Mouse (Mus musculus) midbrain, embryonic 14.5 days (tissue): ENCODE measurements around the gene Commd1. TPM values are rescaled to one million over a fixed set of nuclear protein-coding genes. Genes with fewer than 3 reads are reported as not detected.

Source experiments
- ATAC-seq: fragments of 200-750 bp; cut with Nextera tagmentation; 2 replicates; pipeline ENCODE4 v1.8.0; 2017; ENCODE audit warnings: moderate number of reproducible peaks, moderate library complexity; ENCODE audit not compliant: low FRiP score, low TSS enrichment
- DNase-seq: peaks from one replicate; pipeline ENCODE4 v3.0.0-alpha.2; 2015
- H3K27ac ChIP-seq: fragments of 300-500 bp; sonication (generic); replicated peaks from 2 replicates; pipeline ENCODE4 v1.5.1; 2014; ENCODE audit warnings: mild to moderate bottlenecking, low read depth, low read length, moderate library complexity
- H3K27me3 ChIP-seq: fragments of 300-500 bp; sonication (generic); 2 replicates; pipeline ENCODE4 v1.6.1; 2014; ENCODE audit warnings: low read length, control low read depth, mixed read lengths; ENCODE audit not compliant: control insufficient read depth, insufficient read depth
- H3K36me3 ChIP-seq: fragments of 300-500 bp; sonication (generic); 2 replicates; pipeline ENCODE4 v1.6.1; 2014; ENCODE audit warnings: low read length, control low read depth; ENCODE audit not compliant: control insufficient read depth, insufficient read depth
- H3K4me1 ChIP-seq: fragments of 300-500 bp; sonication (generic); 2 replicates; pipeline ENCODE4 v1.6.1; 2014; ENCODE audit warnings: mild to moderate bottlenecking, antibody characterized with exemption, low read length, control low read depth; ENCODE audit not compliant: control insufficient read depth, insufficient read depth
- H3K4me2 ChIP-seq: fragments of 300-500 bp; sonication (generic); 2 replicates; pipeline ENCODE4 v1.6.1; 2014; ENCODE audit warnings: mild to moderate bottlenecking, low read length, moderate library complexity
- H3K4me3 ChIP-seq: fragments of 300-500 bp; sonication (generic); replicated peaks from 2 replicates; pipeline ENCODE4 v1.5.1; 2014; ENCODE audit warnings: low read depth, low read length
- H3K9ac ChIP-seq: fragments of 300-500 bp; sonication (generic); replicated peaks from 2 replicates; pipeline ENCODE4 v1.6.1; 2014; ENCODE audit warnings: mild to moderate bottlenecking, low read length, moderate library complexity
- H3K9me3 ChIP-seq: fragments of 300-500 bp; sonication (generic); 2 replicates; pipeline ENCODE4 v1.6.1; 2016; ENCODE audit warnings: low read length, control low read depth, mixed read lengths; ENCODE audit not compliant: control insufficient read depth
- WGBS: fragments of 180-500 bp; shearing (Covaris S2); extraction: QIAGEN DNeasy Blood & Tissue Kit; methylation state at CpG from one replicate; pipeline ENCODE4 v1.1.7; 2014; 5-methylcytosine and 5-hydroxymethylcytosine counted together
- polyA plus RNA-seq: library from polyadenylated mRNA; unstranded; fragments of >200 nt; fragmentation: Nextera tagmentation; extraction: Ambion mirVana; gene quantifications from 2 replicates; pipeline ENCODE4 v1.2.1, GENCODE M21; 2014

Commd1 gene
- polyA plus RNA-seq, 1 experiment from 2014 or later, result 270 TPM

DNA sequence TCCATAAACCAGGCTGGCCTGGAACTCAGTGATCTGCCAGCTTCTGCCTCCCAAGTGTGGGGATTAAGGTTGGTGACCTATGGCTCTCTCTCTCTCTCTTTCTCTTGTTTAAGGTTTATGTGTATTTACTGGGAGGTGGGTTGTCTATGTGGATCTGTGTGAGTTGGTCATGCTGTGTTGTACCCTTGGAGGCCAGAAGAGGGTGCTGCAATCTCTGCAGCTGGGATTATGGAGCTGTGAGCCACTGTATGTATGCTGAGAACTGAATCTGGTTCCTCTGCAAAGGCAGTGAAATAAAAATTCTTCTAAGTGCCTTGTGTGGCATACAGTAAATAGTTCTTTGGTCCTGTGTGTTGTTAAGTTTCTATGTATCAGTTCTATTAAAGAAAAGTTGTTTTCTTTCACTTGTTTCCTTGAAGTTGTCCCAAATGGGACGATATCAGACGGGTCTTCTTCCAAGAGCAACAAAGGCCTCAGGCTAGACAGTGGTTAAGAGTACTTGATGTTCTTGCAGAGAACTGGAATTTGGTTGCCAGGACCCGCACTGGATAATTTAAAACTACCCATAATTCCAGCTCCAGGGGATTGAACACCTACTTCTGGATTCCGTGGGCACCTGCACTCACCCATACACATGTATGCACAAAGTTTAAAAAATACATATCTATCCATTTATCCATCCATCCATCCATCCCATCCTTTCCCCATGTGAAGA, 31.6 kb upstream of the Commd1 start:
- DNase-seq (no peak), ATAC-seq (no peak)
- Histone ChIP-seq H3K4me2 (no peak overlapping the region), H3K27ac (no peak overlapping the region), H3K9me3 (no peaks in the 10 kb centered on the region), H3K4me3 (no peak overlapping the region), H3K27me3 (no peaks in the 10 kb centered on the region), H3K4me1 (no peaks in the 10 kb centered on the region; the same call in 1 of the 2 replicates), H3K36me3 (no peaks in the 10 kb centered on the region), H3K9ac (no peak overlapping the region)
- WGBS, result 80% methylated on average over 4 of the region's 4 CpGs

- Histone ChIP-seq H3K9ac (no peak overlapping the region), H3K4me2 (no peak overlapping the region), H3K4me1 (no peaks in the 10 kb centered on the region; the same call in 1 of the 2 replicates), H3K9me3 (no peaks in the 10 kb centered on the region), H3K4me3 (no peak overlapping the region), H3K27me3 (no peaks in the 10 kb centered on the region), H3K27ac (no peak overlapping the region), H3K36me3 (no peaks in the 10 kb centered on the region)
- DNase-seq (no peak), ATAC-seq (no peak)
- WGBS, result 92% methylated on average over 1 of the region's 1 CpGs
Measured at GRCm38 (mm10) chr11:23013096-23013495, 30.9 kb upstream of the Commd1 start.

DNA sequence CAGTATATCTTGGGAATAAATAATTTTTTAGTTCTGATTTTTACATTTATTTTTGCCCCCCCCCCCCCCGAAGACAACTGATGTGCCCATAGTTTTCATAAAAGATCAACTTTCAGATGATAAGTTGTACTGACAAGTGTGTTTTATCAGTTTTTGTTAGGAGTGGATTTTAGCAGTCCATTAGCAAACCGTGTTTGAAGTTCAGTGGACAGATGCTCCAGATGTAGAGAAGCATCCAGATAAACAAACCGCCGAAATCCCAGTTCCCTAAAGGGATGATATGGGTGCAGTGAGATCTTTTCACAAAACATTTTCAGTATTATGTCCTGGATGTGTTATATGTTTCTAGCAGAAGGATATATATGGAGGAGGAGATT, 26.6 kb upstream of the Commd1 start:
- peak overlapping the region; percentile 47 for H3K4me3 ChIP-seq
- peaks cover 7% of the 10 kb centered on the region for H3K4me1 ChIP-seq
- 36% methylated on average over 4 of the region's 4 CpGs for WGBS
- peak overlapping the region; percentile 68 for H3K4me2 ChIP-seq
- H3K27me3 ChIP-seq, result no peaks in the 10 kb centered on the region
- H3K27ac ChIP-seq, result peak overlapping the region; percentile 96; the same call in 1 of the 2 replicates
- no peak for ATAC-seq
- peak overlapping the region; percentile 61 for H3K9ac ChIP-seq
- H3K36me3 ChIP-seq, result peaks cover 20% of the 10 kb centered on the region
- no peaks in the 10 kb centered on the region for H3K9me3 ChIP-seq
- DNase-seq, result peak; percentile 19

GRCm38 (mm10) chr11:23008181-23008823, 26.1 kb upstream of the Commd1 start:
- no peaks in the 10 kb centered on the region for H3K27me3 ChIP-seq
- H3K4me3 ChIP-seq, result peak overlapping the region; percentile 47
- peak overlapping the region; percentile 96 for H3K27ac ChIP-seq
- ATAC-seq, result peak; percentile 95
- WGBS, result under 1% methylated on average over 40 of the region's 40 CpGs
- DNase-seq, result peak; percentile 95
- H3K36me3 ChIP-seq, result peaks cover 25% of the 10 kb centered on the region
- peak overlapping the region; percentile 68 for H3K4me2 ChIP-seq
- peak overlapping the region; percentile 61 for H3K9ac ChIP-seq
- H3K9me3 ChIP-seq, result no peaks in the 10 kb centered on the region
- H3K4me1 ChIP-seq, result peaks cover 7% of the 10 kb centered on the region

DNA sequence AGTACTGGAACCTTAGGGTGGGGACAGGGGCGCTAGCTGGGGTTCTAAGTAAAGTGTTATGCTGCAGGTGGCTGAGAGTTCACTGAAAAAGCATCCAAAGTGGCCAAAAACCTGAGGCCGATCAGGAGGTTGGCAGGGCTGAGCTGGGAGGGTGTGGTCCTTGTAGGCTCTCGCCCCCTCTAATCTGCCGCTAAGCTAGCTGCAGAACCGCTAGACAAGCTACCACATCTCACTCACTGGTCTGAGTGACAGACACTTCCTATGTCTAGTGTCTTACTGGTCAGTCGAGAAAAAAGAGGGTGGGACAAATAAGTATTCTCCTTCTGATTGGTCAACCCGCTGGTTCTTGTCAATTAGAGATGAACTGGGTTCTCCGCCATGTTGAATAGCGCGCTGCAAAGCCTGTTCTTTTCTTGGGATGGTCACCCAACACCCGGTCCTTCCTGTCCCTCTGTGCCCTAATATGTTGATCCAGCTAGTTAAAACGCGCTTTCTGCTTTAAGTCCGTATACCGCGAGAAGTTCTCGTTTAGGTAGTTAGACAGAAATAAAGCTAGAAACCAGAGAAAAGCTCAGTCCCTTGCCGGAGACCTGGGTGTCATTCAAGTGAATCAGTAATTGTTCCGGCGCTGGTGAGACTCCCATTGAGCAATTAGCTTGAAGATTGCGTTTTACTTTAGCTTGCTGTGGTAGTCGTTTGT, 25.4 kb upstream of the Commd1 start, which contains the start of gene Fam161a:
Fam161a (plus strand) TSS at position 51 of the 700 bp plus-strand sequence.
- ATAC-seq (peak; percentile 93), DNase-seq (peak; percentile 95)
- WGBS, result 1% methylated on average over 22 of the region's 22 CpGs

GRCm38 (mm10) chr11:23007166-23007480, 24.9 kb upstream of the Commd1 start:
- Histone ChIP-seq H3K9ac (peak overlapping the region; percentile 61), H3K9me3 (no peaks in the 10 kb centered on the region), H3K4me2 (peak overlapping the region; percentile 68), H3K36me3 (peaks cover 37% of the 10 kb centered on the region), H3K27ac (peak overlapping the region; percentile 96), H3K4me1 (peaks cover 7% of the 10 kb centered on the region), H3K27me3 (no peaks in the 10 kb centered on the region), H3K4me3 (peak overlapping the region; percentile 47)
- ATAC-seq (no peak), DNase-seq (no peak)
- WGBS, result 4% methylated on average over 6 of the region's 6 CpGs

More for the DNA sequence above, 25.4 kb upstream of the Commd1 start, which contains the start of gene Fam161a:
- H3K9ac ChIP-seq, result peak within 1 kb of the TSS; percentile 61
- H3K27ac ChIP-seq, result peak within 1 kb of the TSS; percentile 96
- H3K4me2 ChIP-seq, result peak within 1 kb of the TSS; percentile 68
- H3K9me3 ChIP-seq, result no peaks in the 10 kb centered on the region
- no peaks in the 10 kb centered on the region for H3K27me3 ChIP-seq
- H3K36me3 ChIP-seq, result peaks cover 32% of the 10 kb centered on the region
- H3K4me3 ChIP-seq, result peak within 1 kb of the TSS; percentile 47
- peaks cover 7% of the 10 kb centered on the region for H3K4me1 ChIP-seq

DNA sequence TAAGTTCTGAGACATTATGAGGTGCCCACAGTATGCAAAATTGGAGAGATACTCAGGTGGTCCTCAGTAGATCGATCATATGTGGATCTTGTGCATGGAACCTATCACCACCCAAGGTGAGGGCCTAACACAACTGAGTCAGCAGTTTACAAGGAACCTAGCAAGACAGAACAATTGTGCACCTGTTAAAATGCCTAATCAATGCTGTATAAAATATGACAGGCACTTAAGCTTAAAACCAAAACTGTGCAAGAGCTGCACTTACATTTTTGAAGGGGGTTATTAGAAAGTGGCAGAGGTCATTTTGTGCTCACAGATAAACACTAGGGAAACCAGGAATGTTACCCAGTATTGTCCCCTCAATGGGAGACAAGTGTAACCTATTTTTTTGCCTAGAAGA, 23.1 kb upstream of the Commd1 start:
- no peak overlapping the region for H3K4me3 ChIP-seq
- H3K4me2 ChIP-seq, result no peak overlapping the region
- H3K9ac ChIP-seq, result no peak overlapping the region
- ATAC-seq (no peak), DNase-seq (no peak)
- H3K9me3 ChIP-seq, result no peaks in the 10 kb centered on the region
- H3K36me3 ChIP-seq, result peaks cover 53% of the 10 kb centered on the region
- H3K4me1 ChIP-seq, result peaks cover 7% of the 10 kb centered on the region
- WGBS, result 93% methylated on average over 1 of the region's 1 CpGs
- no peaks in the 10 kb centered on the region for H3K27me3 ChIP-seq
- H3K27ac ChIP-seq, result no peak overlapping the region

- DNase-seq (no peak), ATAC-seq (no peak)
- H3K36me3 ChIP-seq, result peaks cover 91% of the 10 kb centered on the region
- H3K27me3 ChIP-seq, result no peaks in the 10 kb centered on the region
- no peak overlapping the region for H3K27ac ChIP-seq
- H3K9ac ChIP-seq, result no peak overlapping the region
- H3K4me3 ChIP-seq, result no peak overlapping the region
- WGBS, result 84% methylated on average over 1 of the region's 1 CpGs
- H3K4me2 ChIP-seq, result no peak overlapping the region
- no peaks in the 10 kb centered on the region for H3K4me1 ChIP-seq
- H3K9me3 ChIP-seq, result no peaks in the 10 kb centered on the region
Measured at GRCm38 (mm10) chr11:22998308-22998707, 16.1 kb upstream of the Commd1 start.
